Mouse (Mus musculus) brain, embryonic 14.5 days (tissue): ENCODE measurements at regions not wholly inside any gene's neighbourhood (a gene's known extent, or its start where the extent isn't known, plus 50 kb on each side); places are given as distances from the start of the nearest gene placed in this dataset.

ENCODE experiments used
- CTCF ChIP-seq: fragments of 200-500 bp; IDR thresholded peaks from 2 replicates; pipeline ENCODE4 v1.5.1; 2012; ENCODE audit warnings: inconsistent platforms, mild to moderate bottlenecking, moderate library complexity, borderline replicate concordance; ENCODE audit not compliant: insufficient read depth, insufficient read length; ENCODE audit errors: extremely low read depth
- POLR2A ChIP-seq: fragments of 200-500 bp; IDR thresholded peaks from 2 replicates; pipeline ENCODE4 v1.6.1; 2012; ENCODE audit warnings: mild to moderate bottlenecking, inconsistent platforms, borderline replicate concordance; ENCODE audit not compliant: poor library complexity, insufficient read depth, insufficient read length, severe bottlenecking; ENCODE audit errors: extremely low read depth

- TF ChIP-seq CTCF (no peak), POLR2A (no peak)
Observed at GRCm38 (mm10) chr13:35500891-35501290, 158.7 kb upstream of the Cdyl start.
